Mouse (Mus musculus): Measurements from ENCODE around the gene Osbpl10. TPM values are rescaled to one million over a fixed set of nuclear protein-coding genes. Genes with fewer than 3 reads are reported as not detected.

The Osbpl10 gene
- polyA plus RNA-seq, 1 experiment from 2014 or later, result 3.5 TPM

- Histone ChIP-seq H3K9ac (ENCODE audit: low read depth, low read length) (no peak overlapping the region), H3K9me3 (ENCODE audit: control insufficient read depth, low read length) (no peaks in the 10 kb centered on the region), H3K27ac (ENCODE audit: low read depth, low read length) (no peak overlapping the region), H3K36me3 (ENCODE audit: control insufficient read depth, insufficient read depth, low read length) (no peaks in the 10 kb centered on the region), H3K27me3 (replicated peaks; ENCODE audit: control insufficient read depth, insufficient read depth, low read length) (no peaks in the 10 kb centered on the region), H3K4me1 (ENCODE audit: control insufficient read depth, insufficient read depth, low read depth, low read length) (peaks cover 5% of the 10 kb centered on the region), H3K4me3 (ENCODE audit: low read length) (no peak overlapping the region), H3K4me2 (ENCODE audit: low read length) (no peak overlapping the region)
- ATAC-seq, result peak; percentile 62
- 58% methylated on average over 16 of the region's 16 CpGs for WGBS
These were observed 66.9 kb downstream of the Osbpl10 start for GRCm38 (mm10) chr9:115045087-115045800.

GRCm38 (mm10) chr9:115046701-115047100, 68.3 kb downstream of the Osbpl10 start:
- H3K4me1 ChIP-seq (ENCODE audit: control insufficient read depth, insufficient read depth, low read depth, low read length), result peaks cover 5% of the 10 kb centered on the region
- H3K36me3 ChIP-seq (ENCODE audit: control insufficient read depth, insufficient read depth, low read length), result no peaks in the 10 kb centered on the region
- no peak for ATAC-seq
- no peaks in the 10 kb centered on the region for H3K27me3 ChIP-seq (replicated peaks; ENCODE audit: control insufficient read depth, insufficient read depth, low read length)
- no peak overlapping the region for H3K4me2 ChIP-seq (ENCODE audit: low read length)
- WGBS, result 91% methylated on average over 8 of the region's 8 CpGs
- no peak overlapping the region for H3K27ac ChIP-seq (ENCODE audit: low read depth, low read length)
- no peaks in the 10 kb centered on the region for H3K9me3 ChIP-seq (ENCODE audit: control insufficient read depth, low read length)
- no peak overlapping the region for H3K4me3 ChIP-seq (ENCODE audit: low read length)
- no peak overlapping the region for H3K9ac ChIP-seq (ENCODE audit: low read depth, low read length)

GRCm38 (mm10) chr9:115048340-115048739, 70.0 kb downstream of the Osbpl10 start:
- ATAC-seq, result no peak
- H3K9me3 ChIP-seq (ENCODE audit: control insufficient read depth, low read length), result no peaks in the 10 kb centered on the region
- WGBS, result 61% methylated on average over 10 of the region's 10 CpGs
- peaks cover 5% of the 10 kb centered on the region for H3K4me1 ChIP-seq (ENCODE audit: control insufficient read depth, insufficient read depth, low read depth, low read length)
- no peak overlapping the region for H3K4me3 ChIP-seq (ENCODE audit: low read length)
- H3K36me3 ChIP-seq (ENCODE audit: control insufficient read depth, insufficient read depth, low read length), result no peaks in the 10 kb centered on the region
- H3K27me3 ChIP-seq (replicated peaks; ENCODE audit: control insufficient read depth, insufficient read depth, low read length), result no peaks in the 10 kb centered on the region
- no peak overlapping the region for H3K4me2 ChIP-seq (ENCODE audit: low read length)
- H3K9ac ChIP-seq (ENCODE audit: low read depth, low read length), result no peak overlapping the region
- H3K27ac ChIP-seq (ENCODE audit: low read depth, low read length), result no peak overlapping the region

- Histone ChIP-seq H3K9me3 (ENCODE audit: control insufficient read depth, low read length) (no peaks in the 10 kb centered on the region), H3K4me3 (ENCODE audit: low read length) (no peak overlapping the region), H3K9ac (ENCODE audit: low read depth, low read length) (no peak overlapping the region), H3K27me3 (replicated peaks; ENCODE audit: control insufficient read depth, insufficient read depth, low read length) (no peaks in the 10 kb centered on the region), H3K36me3 (ENCODE audit: control insufficient read depth, insufficient read depth, low read length) (no peaks in the 10 kb centered on the region), H3K4me2 (ENCODE audit: low read length) (no peak overlapping the region), H3K4me1 (ENCODE audit: control insufficient read depth, insufficient read depth, low read depth, low read length) (peaks cover 5% of the 10 kb centered on the region), H3K27ac (ENCODE audit: low read depth, low read length) (no peak overlapping the region)
- no peak for ATAC-seq
- 66% methylated on average over 7 of the region's 7 CpGs for WGBS
These were observed 70.5 kb downstream of the Osbpl10 start for GRCm38 (mm10) chr9:115048861-115049260.

- 71% methylated on average over 13 of the region's 13 CpGs for WGBS
- H3K4me3 ChIP-seq (ENCODE audit: low read length), result no peak overlapping the region
- no peaks in the 10 kb centered on the region for H3K27me3 ChIP-seq (replicated peaks; ENCODE audit: control insufficient read depth, insufficient read depth, low read length)
- no peak overlapping the region for H3K4me2 ChIP-seq (ENCODE audit: low read length)
- H3K4me1 ChIP-seq (ENCODE audit: control insufficient read depth, insufficient read depth, low read depth, low read length), result peaks cover 8% of the 10 kb centered on the region
- no peaks in the 10 kb centered on the region for H3K9me3 ChIP-seq (ENCODE audit: control insufficient read depth, low read length)
- no peak overlapping the region for H3K27ac ChIP-seq (ENCODE audit: low read depth, low read length)
- H3K9ac ChIP-seq (ENCODE audit: low read depth, low read length), result no peak overlapping the region
- no peak for ATAC-seq
- H3K36me3 ChIP-seq (ENCODE audit: control insufficient read depth, insufficient read depth, low read length), result no peaks in the 10 kb centered on the region
These were observed 71.8 kb downstream of the Osbpl10 start for GRCm38 (mm10) chr9:115049981-115050720.

GRCm38 (mm10) chr9:115051976-115052375, 73.6 kb downstream of the Osbpl10 start:
- WGBS, result 72% methylated on average over 3 of the region's 3 CpGs
- Histone ChIP-seq H3K4me3 (ENCODE audit: low read length) (no peak overlapping the region), H3K9ac (ENCODE audit: low read depth, low read length) (no peak overlapping the region), H3K27ac (ENCODE audit: low read depth, low read length) (no peak overlapping the region), H3K27me3 (replicated peaks; ENCODE audit: control insufficient read depth, insufficient read depth, low read length) (no peaks in the 10 kb centered on the region), H3K4me1 (ENCODE audit: control insufficient read depth, insufficient read depth, low read depth, low read length) (peaks cover 8% of the 10 kb centered on the region), H3K9me3 (ENCODE audit: control insufficient read depth, low read length) (no peaks in the 10 kb centered on the region), H3K36me3 (ENCODE audit: control insufficient read depth, insufficient read depth, low read length) (no peaks in the 10 kb centered on the region), H3K4me2 (ENCODE audit: low read length) (no peak overlapping the region)
- ATAC-seq, result no peak

- 92% methylated on average over 14 of the region's 14 CpGs for WGBS
- no peak overlapping the region for H3K9ac ChIP-seq (ENCODE audit: low read depth, low read length)
- H3K27ac ChIP-seq (ENCODE audit: low read depth, low read length), result no peak overlapping the region
- no peaks in the 10 kb centered on the region for H3K36me3 ChIP-seq (ENCODE audit: control insufficient read depth, insufficient read depth, low read length)
- no peaks in the 10 kb centered on the region for H3K9me3 ChIP-seq (ENCODE audit: control insufficient read depth, low read length)
- no peaks in the 10 kb centered on the region for H3K27me3 ChIP-seq (replicated peaks; ENCODE audit: control insufficient read depth, insufficient read depth, low read length)
- no peak for ATAC-seq
- no peak overlapping the region for H3K4me2 ChIP-seq (ENCODE audit: low read length)
- no peak overlapping the region for H3K4me3 ChIP-seq (ENCODE audit: low read length)
- peaks cover 10% of the 10 kb centered on the region for H3K4me1 ChIP-seq (ENCODE audit: control insufficient read depth, insufficient read depth, low read depth, low read length)
These were observed 75.4 kb downstream of the Osbpl10 start for GRCm38 (mm10) chr9:115053779-115054178.

GRCm38 (mm10) chr9:115055041-115055830, 76.9 kb downstream of the Osbpl10 start:
- Histone ChIP-seq H3K9ac (ENCODE audit: low read depth, low read length) (no peak overlapping the region), H3K4me2 (ENCODE audit: low read length) (no peak overlapping the region), H3K27me3 (replicated peaks; ENCODE audit: control insufficient read depth, insufficient read depth, low read length) (no peaks in the 10 kb centered on the region), H3K9me3 (ENCODE audit: control insufficient read depth, low read length) (no peaks in the 10 kb centered on the region), H3K4me3 (ENCODE audit: low read length) (no peak overlapping the region), H3K27ac (ENCODE audit: low read depth, low read length) (0 out of 2 replicates have a peak overlapping the region, but pooled peaks have one; percentile 23), H3K36me3 (ENCODE audit: control insufficient read depth, insufficient read depth, low read length) (no peaks in the 10 kb centered on the region), H3K4me1 (ENCODE audit: control insufficient read depth, insufficient read depth, low read depth, low read length) (peaks cover 12% of the 10 kb centered on the region)
- 64% methylated on average over 8 of the region's 8 CpGs for WGBS
- peak; percentile 48; the same call in 1 of the 2 replicates for ATAC-seq

- H3K36me3 ChIP-seq (ENCODE audit: control insufficient read depth, insufficient read depth, low read length), result no peaks in the 10 kb centered on the region
- 20% methylated on average over 5 of the region's 5 CpGs for WGBS
- H3K27ac ChIP-seq (ENCODE audit: low read depth, low read length), result peak overlapping the region; percentile 27; the same call in 1 of the 2 replicates
- H3K27me3 ChIP-seq (replicated peaks; ENCODE audit: control insufficient read depth, insufficient read depth, low read length), result no peaks in the 10 kb centered on the region
- peak; percentile 21; the same call in 1 of the 2 replicates for ATAC-seq
- H3K9me3 ChIP-seq (ENCODE audit: control insufficient read depth, low read length), result no peaks in the 10 kb centered on the region
- H3K4me1 ChIP-seq (ENCODE audit: control insufficient read depth, insufficient read depth, low read depth, low read length), result peaks cover 12% of the 10 kb centered on the region
- H3K9ac ChIP-seq (ENCODE audit: low read depth, low read length), result no peak overlapping the region
- H3K4me2 ChIP-seq (ENCODE audit: low read length), result no peak overlapping the region
- no peak overlapping the region for H3K4me3 ChIP-seq (ENCODE audit: low read length)
These were observed 80.4 kb downstream of the Osbpl10 start for GRCm38 (mm10) chr9:115058806-115059205.

All from hindbrain, embryonic 16.5 days (tissue).